Mouse (Mus musculus) megakaryocyte-erythroid progenitor cell, adult 5-6 weeks (primary cell): ENCODE results near the gene Galc. TPM values are rescaled to one million over a fixed set of nuclear protein-coding genes. Genes with fewer than 3 reads are reported as not detected.

Experiments used
- ATAC-seq: replicated peaks from 2 replicates; pipeline ENCODE4 v1.8.0; 2016; ENCODE audit warnings: mild to moderate bottlenecking, inconsistent platforms; ENCODE audit not compliant: severe bottlenecking, poor library complexity, low FRiP score, low TSS enrichment
- total RNA-seq, 2 experiments: library from RNA; stranded (forward) in 1 of 2; stranded (reverse) in 1 of 2; fragments of 200-1000, 215-1000 nt in 1 of 2; fragments of >200 nt in 1 of 2; fragmentation: Nextera tagmentation in 1 of 2; gene quantifications; 2 replicates each; pipeline ENCODE4 v1.2.3; 2014 to 2017

Gene Galc
- total RNA-seq, 2 experiments from 2014 or later, result 5.4 to 7.5 TPM

DNA sequence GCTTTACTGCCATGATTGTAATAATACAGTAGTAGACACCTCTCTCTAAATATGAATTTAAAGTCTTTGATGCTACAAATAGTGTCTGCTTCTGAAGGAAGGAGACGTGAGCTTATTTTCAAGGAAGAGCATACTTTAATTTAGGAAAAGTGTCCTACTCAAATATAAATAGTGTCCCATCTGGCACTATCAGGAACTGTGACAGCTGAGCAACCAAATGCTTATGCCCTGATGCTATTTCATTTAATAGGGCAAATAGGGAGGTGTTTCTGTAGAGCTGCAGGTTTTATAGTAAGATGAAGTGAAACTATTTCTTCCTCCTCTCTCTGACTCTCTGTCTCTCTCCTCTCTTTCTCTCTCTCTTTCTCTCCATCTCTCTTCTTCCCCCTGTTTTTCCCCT lies 69.1 kb downstream of the Galc start:
- ATAC-seq, result no peak

DNA sequence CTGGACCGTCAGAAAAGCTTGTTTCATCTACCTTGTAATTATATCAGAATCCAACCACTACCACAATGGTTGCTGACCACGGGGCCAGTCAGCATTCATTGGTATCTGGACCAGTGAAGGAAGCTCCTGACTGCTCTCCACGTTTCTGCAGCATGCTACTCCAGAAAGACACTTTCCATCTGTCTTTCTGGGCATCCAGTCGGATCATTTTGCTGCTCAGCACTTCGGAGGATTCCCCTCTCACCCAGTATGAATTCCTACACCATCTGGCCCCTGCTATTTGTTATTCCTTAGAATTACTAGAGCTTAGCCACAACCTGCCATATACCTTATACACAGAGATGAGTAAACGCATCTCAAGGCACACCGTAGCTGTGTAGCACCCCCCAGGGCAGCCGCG lies 70.2 kb downstream of the Galc start:
- no peak for ATAC-seq

DNA sequence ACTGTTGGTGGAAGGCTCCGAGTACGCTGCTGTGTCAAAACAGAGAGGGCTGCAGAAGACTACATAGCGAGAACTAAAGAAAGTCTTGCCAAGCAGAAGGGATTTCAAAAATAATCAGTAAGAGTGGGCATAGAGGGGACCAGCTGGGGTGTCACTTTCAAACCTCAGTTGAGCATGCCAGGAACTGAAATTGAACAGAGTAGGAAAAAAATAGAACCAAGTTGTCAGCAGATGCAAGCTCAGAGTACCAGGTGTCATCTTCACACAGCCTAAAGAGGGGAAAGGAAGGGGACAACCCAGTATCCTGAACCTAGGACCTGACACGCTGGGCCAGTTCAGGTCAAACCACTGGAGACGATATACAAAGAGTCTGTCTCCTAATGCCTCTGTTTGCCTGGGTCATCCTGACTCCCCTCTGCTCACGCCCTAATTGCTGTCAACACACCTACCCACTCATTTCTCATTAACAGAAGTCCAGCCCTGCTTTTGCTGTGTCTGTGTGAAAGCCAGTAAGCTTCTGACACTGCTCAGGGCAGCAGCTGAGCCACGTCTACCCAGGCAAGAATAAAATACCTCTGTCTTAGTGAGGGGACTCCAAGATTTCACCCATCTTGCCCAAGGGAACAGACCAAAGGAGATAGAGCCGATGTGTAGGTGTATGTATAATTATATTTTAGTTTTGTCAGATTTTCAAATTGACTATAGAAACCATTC lies 71.9 kb downstream of the Galc start:
- no peak for ATAC-seq

DNA sequence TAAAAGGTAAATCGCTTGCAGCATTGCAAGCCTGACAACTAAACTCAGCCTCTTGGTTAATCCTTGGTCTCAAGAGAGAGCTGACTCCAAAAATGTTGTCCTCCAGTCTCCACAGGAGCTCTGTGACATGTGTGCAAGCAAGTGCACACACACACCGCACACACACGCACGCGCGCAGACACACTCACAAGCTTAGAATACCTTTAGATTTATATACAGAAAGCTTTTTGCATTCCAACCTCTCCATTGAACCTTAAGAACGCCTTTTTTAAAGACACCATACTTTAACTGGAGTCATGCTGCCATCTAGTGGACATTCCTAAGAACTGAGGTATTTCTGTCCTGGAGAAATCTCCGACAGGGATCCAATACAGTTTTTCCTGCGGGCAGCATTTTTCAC lies 77.5 kb downstream of the Galc start:
- ATAC-seq, result peak; percentile 75

DNA sequence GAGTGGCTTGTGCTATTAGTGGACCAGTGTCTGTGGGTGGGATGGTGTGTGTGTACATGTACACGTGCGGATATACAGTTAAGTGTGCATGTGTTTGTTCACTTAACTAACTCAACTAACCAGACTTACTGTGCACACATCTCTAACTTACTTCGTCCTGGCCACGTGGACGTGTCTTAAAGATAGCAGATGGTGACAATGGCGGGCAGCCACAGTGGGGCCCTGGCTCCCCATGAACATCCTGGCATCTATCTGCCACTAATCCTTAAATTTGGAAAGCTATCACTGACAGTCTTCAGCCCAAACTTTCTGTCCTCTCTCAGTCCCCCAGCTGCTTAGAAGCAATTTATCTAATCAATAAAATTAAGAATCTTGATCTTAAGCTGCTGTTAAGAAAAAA lies 78.5 kb downstream of the Galc start:
- ATAC-seq, result no peak

DNA sequence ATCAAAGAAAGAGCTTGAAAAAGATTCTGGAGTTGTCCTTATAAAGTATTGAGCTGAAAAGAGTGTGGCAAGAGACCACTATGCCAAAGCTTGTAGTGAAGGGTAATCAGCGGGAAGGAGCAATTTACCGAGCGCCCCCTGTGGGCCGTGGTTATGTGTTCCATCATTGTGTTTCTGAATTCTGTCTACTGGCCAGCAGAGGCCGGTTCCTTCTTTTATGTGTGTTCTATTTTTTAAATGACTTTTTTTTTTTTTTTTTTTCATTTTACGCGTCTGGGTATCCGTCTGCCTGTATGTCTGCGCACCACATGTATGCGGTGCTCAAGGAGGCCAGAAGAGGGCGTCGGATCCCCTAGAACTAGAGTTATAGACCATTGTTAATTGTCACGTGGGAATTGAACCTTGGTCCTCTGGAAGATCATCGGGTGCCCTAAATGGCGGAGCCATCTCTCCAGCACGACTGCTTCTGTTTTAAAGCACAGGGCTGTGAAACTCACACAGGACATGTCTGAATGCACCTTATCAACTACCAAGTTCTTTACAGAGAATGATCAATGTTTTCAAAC lies 78.9 kb downstream of the Galc start:
- ATAC-seq, result no peak

DNA sequence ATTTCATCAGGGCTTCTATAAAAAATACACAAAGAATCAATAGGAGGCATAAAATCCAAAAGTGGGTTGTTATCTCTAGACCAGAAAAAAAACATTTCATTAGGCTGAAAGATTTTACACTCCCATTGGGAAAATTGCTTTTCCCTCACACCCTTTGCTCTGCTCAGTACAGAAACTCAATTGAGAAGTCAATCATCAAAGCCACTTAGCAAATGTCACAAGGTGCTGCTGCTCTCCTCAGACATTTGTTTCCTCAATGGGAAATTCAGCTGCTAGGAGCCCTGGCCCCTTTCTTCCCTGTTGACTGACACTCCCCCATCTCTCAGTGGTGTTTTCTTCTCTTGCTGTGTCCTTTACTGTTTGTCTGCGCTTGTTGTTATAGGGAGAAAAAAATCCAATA lies 79.8 kb downstream of the Galc start:
- ATAC-seq, result no peak

DNA sequence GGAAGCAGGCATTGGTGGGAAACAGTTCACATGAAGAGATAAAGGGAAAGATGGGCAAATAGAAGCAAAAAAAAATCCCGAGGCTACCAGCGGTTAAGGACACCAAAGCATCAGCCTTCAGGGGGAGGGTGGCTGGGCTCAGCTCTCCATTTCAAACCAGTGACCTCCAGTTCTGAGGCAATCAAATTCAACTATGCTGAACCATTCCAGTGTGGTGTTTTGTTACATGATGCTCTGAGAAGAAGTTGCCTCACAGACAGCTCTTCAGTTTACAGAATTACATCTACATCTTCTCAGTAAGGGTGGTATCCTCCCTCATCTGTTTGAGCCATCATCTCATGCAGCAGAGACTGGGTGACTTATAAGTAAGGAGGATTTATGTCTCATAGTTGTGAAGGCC lies 82.6 kb downstream of the Galc start:
- ATAC-seq, result no peak

DNA sequence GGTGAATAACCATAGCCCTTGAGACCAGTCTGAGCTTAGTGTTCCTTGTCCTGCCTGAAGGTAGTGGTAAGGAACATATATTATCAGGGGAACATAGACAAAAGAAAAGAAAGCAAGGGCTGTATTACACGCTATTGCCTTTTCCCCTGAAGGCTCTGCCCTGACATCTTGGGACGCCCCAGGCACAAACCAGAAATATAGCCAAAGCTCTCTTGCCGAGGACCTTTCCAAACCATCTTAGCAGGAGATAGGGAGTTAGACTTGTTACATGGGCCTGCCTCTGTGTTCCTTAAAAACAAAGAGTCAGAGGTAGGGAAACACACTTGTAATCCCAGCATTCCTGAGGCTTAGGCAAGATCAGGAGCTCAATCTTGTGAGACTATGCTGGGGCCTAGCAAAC lies 97.4 kb downstream of the Galc start:
- ATAC-seq, result no peak

DNA sequence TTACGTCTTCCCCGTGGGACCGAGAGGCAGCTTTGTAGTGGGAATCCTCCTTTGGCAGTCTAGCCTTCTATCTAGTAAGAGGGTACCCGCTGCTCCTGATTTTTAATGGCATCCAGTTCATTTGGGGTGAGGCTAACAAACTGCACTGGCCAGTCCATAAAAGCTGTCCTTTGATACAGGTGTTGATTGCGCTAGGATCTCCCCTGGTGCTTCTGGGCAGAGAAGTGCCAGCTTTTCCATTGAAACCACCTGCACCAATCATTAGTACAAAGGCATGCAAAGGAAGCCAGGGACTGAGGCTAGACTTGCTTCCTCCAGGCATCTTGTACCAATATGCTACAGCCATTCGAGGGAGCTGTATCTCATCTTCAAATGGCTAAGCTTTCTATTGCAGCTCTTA lies 98.4 kb downstream of the Galc start:
- ATAC-seq, result no peak

Other genes with a start within 250 kb of the Galc start
- 0.92 and 3.0 TPM in 2 replicates for gene Gpr65, start 9.2 kb upstream of the Galc start, total RNA-seq (2014; fragmentation: Nextera tagmentation)
- gene Gpr65, start 9.2 kb upstream of the Galc start, total RNA-seq (2017), result 1.7 and 3.4 TPM in 2 replicates